11 mouse cellular contexts compared by ENCODE assay signal in genomic region chr13:48290427-48290826, GRCm38 (mm10). TPM values are rescaled to one million over a fixed set of nuclear protein-coding genes. Genes with fewer than 3 reads are reported as not detected.
DNase-seq lines count a peak whose midpoint lies in the region; ATAC-seq and TF ChIP-seq lines count a peak whose summit lies in the region.
"Had no signal": no experiment of that assay in that cellular context is flagged by ENCODE, and none has a peak within 500 bp of the region (broad histone marks: within the 10 kb centered on the region; RNA-seq: fewer than 3 reads in every experiment).

No protein-coding gene starts in this region.

- H3K9ac ChIP-seq in midbrain, embryonic 11.5 days (ENCODE audit: low read length) = no peak overlapping the region
- no peak overlapping the region for H3K9ac ChIP-seq in limb, embryonic 14.5 days (ENCODE audit: low read depth, low read length, severe bottlenecking)

- no peaks in the 10 kb centered on the region for H3K36me3 ChIP-seq in midbrain, embryonic 11.5 days (ENCODE audit: control insufficient read depth, insufficient read depth, low read length)
- H3K36me3 ChIP-seq in midbrain, embryonic 10.5 days = no peaks in the 10 kb centered on the region
- no peaks in the 10 kb centered on the region for H3K36me3 ChIP-seq in limb, embryonic 14.5 days (ENCODE audit: control insufficient read depth, insufficient read depth, low read length)

- H3K4me2 ChIP-seq in midbrain, embryonic 11.5 days = no peak overlapping the region
- H3K4me2 ChIP-seq in limb, embryonic 14.5 days (replicated peaks; ENCODE audit: low read depth, low read length, severe bottlenecking) = 0 out of 2 replicates have a peak overlapping the region, but pooled peaks have one; percentile 18

- WGBS in midbrain, embryonic 11.5 days = 69% methylated on average over 13 of the region's 13 CpGs
- WGBS in midbrain, embryonic 10.5 days = 80% methylated on average over 13 of the region's 13 CpGs
- 14% methylated on average over 13 of the region's 13 CpGs for WGBS in limb, embryonic 14.5 days

- peak overlapping the region; percentile 25; the same call in 1 of the 2 replicates for H3K27ac ChIP-seq in midbrain, embryonic 11.5 days (ENCODE audit: low read depth, low read length)
- no peak overlapping the region; the same call in 1 of the 2 replicates for H3K27ac ChIP-seq in midbrain, embryonic 10.5 days (replicated peaks)
- H3K27ac ChIP-seq in limb, embryonic 14.5 days (replicated peaks; ENCODE audit: low read depth, low read length) = no peak overlapping the region
- H3K27ac ChIP-seq: stomach, postnatal 0 days had no signal

- H3K4me1 ChIP-seq in midbrain, embryonic 11.5 days (ENCODE audit: control insufficient read depth, insufficient read depth, low read length) = 0 out of 2 replicates have a peak, but pooled peaks cover 3% of the 10 kb centered on the region
- H3K4me1 ChIP-seq in midbrain, embryonic 10.5 days = peaks cover 9% of the 10 kb centered on the region; the same call in 1 of the 2 replicates
- H3K4me1 ChIP-seq in limb, embryonic 14.5 days (ENCODE audit: control insufficient read depth, insufficient read depth, low read length) = peaks cover 7% of the 10 kb centered on the region; the same call in 1 of the 2 replicates

- no peaks in the 10 kb centered on the region for H3K9me3 ChIP-seq in midbrain, embryonic 11.5 days (ENCODE audit: control insufficient read depth, low read length)
- H3K9me3 ChIP-seq in midbrain, embryonic 10.5 days (replicated peaks) = no peaks in the 10 kb centered on the region
- no peaks in the 10 kb centered on the region for H3K9me3 ChIP-seq in limb, embryonic 14.5 days (ENCODE audit: control insufficient read depth, low read length)

- TF ChIP-seq POLR2A in limb, embryonic 14.5 days (IDR thresholded peaks at IDR 0.05; ENCODE audit: borderline replicate concordance, extremely low read depth, insufficient read depth, insufficient read length) = no peak

- peak; percentile 21 to 24 for DNase-seq in cerebellum, postnatal 10 days
- no peak for DNase-seq in cerebellum, postnatal 25 days
- DNase-seq in midbrain, embryonic 11.5 days (ENCODE audit: low spot score, missing footprints) = no peak
- DNase-seq in midbrain, embryonic 10.5 days (ENCODE audit: low spot score) = no peak
- DNase-seq in limb, embryonic 14.5 days (ENCODE audit: low spot score) = peak; percentile 14
- DNase-seq in retina, postnatal 7 days (ENCODE audit: low read depth, low spot score) = peak; percentile 11
- DNase-seq in thymus, postnatal 25 days = no peak
- DNase-seq: cerebellum, adult 11 months had no signal

- no peak overlapping the region for H3K4me3 ChIP-seq in midbrain, embryonic 11.5 days (ENCODE audit: low read depth, low read length)
- no peak overlapping the region for H3K4me3 ChIP-seq in midbrain, embryonic 10.5 days
- H3K4me3 ChIP-seq in limb, embryonic 14.5 days (replicated peaks; ENCODE audit: low read length) = no peak overlapping the region

- peak; percentile 22; the same call in 1 of the 2 replicates for ATAC-seq in midbrain, embryonic 11.5 days (ENCODE audit: low FRiP score)
- no peak for ATAC-seq in limb, embryonic 14.5 days (ENCODE audit: low FRiP score, low read depth)
- ATAC-seq in cerebellum, adult (ENCODE audit: insufficient number of reproducible peaks, low FRiP score, low TSS enrichment) = no peak
- ATAC-seq: Patski had no signal

- no peaks in the 10 kb centered on the region for H3K27me3 ChIP-seq in midbrain, embryonic 11.5 days (ENCODE audit: control insufficient read depth, insufficient read depth, low read length)
- H3K27me3 ChIP-seq in midbrain, embryonic 10.5 days (ENCODE audit: low read depth, poor library complexity, severe bottlenecking) = no peaks in the 10 kb centered on the region
- no peaks in the 10 kb centered on the region for H3K27me3 ChIP-seq in limb, embryonic 14.5 days (ENCODE audit: control insufficient read depth, insufficient read depth, low read length)
- H3K27me3 ChIP-seq: Patski had no signal

RNA-seq across cellular contexts. Expression of gene Id4, which starts 29.4 kb away (rescaled TPM):
- 56.4 and 61.4 TPM in 2 replicates for polyA plus RNA-seq in midbrain, embryonic 11.5 days (2014; fragmentation: Nextera tagmentation; extraction: Ambion mirVana)
- 21.7 and 40.0 TPM in 2 replicates for polyA plus RNA-seq in midbrain, embryonic 10.5 days (2016; fragmentation: Nextera tagmentation; extraction: Ambion mirVana)
- 10.5 and 11.6 TPM in 2 replicates for polyA plus RNA-seq in limb, embryonic 14.5 days (2012; rRNA removed)
- 8.3 and 9.3 TPM in 2 replicates for polyA plus RNA-seq in limb, embryonic 14.5 days (2014; fragmentation: Nextera tagmentation; extraction: Ambion mirVana)

Comparison
In these comparisons a context has a peak if more than half of its experiments do, and no peak if none do; other contexts are left out.
1. DNase-seq: peak in cerebellum, postnatal 10 days (2 of 2), limb, embryonic 14.5 days (single experiment) and retina, postnatal 7 days (single experiment); none in cerebellum, postnatal 25 days (0 of 2), midbrain, embryonic 11.5 days (single experiment), midbrain, embryonic 10.5 days (single experiment) and thymus, postnatal 25 days (single experiment).